Mouse (Mus musculus): ENCODE results near the gene Mybph. TPM values are rescaled to one million over a fixed set of nuclear protein-coding genes. Genes with fewer than 3 reads are reported as not detected.

The Mybph gene
- total RNA-seq, 4 experiments from 2014 or later: 0.28 TPM; not detected in 3

Other genes starting within 250 kb of the Mybph start
- 10 to 100 TPM in 3 of 4 experiments, 1 to 10 TPM in 1; 8.4 to 11.4 (median 10.1) TPM for gene Fmod, start 156.2 kb upstream of the Mybph start, total RNA-seq (2022)
- 10 to 100 TPM; 14.4 to 18.4 (median 17.3) TPM for gene Btg2, start 114.3 kb upstream of the Mybph start, total RNA-seq (2022)
- gene Chit1, start 82.2 kb upstream of the Mybph start, total RNA-seq (2022): under 1 TPM in 1 of 4 experiments, not detected in 3; 0.32 TPM
- 10 to 100 TPM; 14.8 to 44.4 (median 27.1) TPM for gene Chil1, start 11.3 kb upstream of the Mybph start, total RNA-seq (2022)
- gene Adora1, start 42.0 kb downstream of the Mybph start, total RNA-seq (2022): 100 to 1,000 TPM; 190 to 216 (median 202) TPM
- gene Myog, start 96.5 kb downstream of the Mybph start, total RNA-seq (2022): not detected
- gene Ppfia4, start 139.5 kb downstream of the Mybph start, total RNA-seq (2022): 10 to 100 TPM; 72.2 to 86.2 (median 77.3) TPM
- 10 to 100 TPM; 59.9 to 70.0 (median 61.8) TPM for gene Tmem183a, start 168.5 kb downstream of the Mybph start, total RNA-seq (2022)
- gene 4933406M09Rik, start 192.5 kb downstream of the Mybph start, total RNA-seq (2022): not detected
- gene Cyb5r1, start 212.1 kb downstream of the Mybph start, total RNA-seq (2022): 10 to 100 TPM; 28.8 to 43.0 (median 35.5) TPM
- 10 to 100 TPM; 54.3 to 62.3 (median 58.9) TPM for gene Adipor1, start 221.9 kb downstream of the Mybph start, total RNA-seq (2022)

All from layer of hippocampus, adult 8-10 months (tissue).